Mouse (Mus musculus) forebrain, embryonic 10.5 days (tissue): ENCODE measurements around the gene Foxl1. TPM values are rescaled to one million over a fixed set of nuclear protein-coding genes. Genes with fewer than 3 reads are reported as not detected.
"Not testable (repeated sequence)": the region's sequence is repeated elsewhere in the genome, so short reads cannot be mapped to it uniquely, and the experiment has no call there.

Experiments
- DNase-seq: peaks from one replicate; pipeline ENCODE4 v3.0.0-alpha.2; 2017; ENCODE audit warnings: low spot score; ENCODE audit errors: extremely low spot score
- H3K27ac ChIP-seq: fragments of 300-500 bp; sonication (generic); 2 replicates; pipeline ENCODE4 v1.5.1; 2016; ENCODE audit warnings: mild to moderate bottlenecking
- H3K27me3 ChIP-seq: fragments of 300-500 bp; sonication (generic); 2 replicates; pipeline ENCODE4 v1.6.1; 2016; ENCODE audit warnings: mild to moderate bottlenecking; ENCODE audit not compliant: poor library complexity, severe bottlenecking
- H3K36me3 ChIP-seq: fragments of 300-500 bp; sonication (generic); replicated peaks from 2 replicates; pipeline ENCODE4 v1.6.1; 2016; ENCODE audit warnings: mild to moderate bottlenecking, moderate library complexity
- H3K4me1 ChIP-seq: fragments of 300-500 bp; sonication (generic); 2 replicates; pipeline ENCODE4 v1.6.1; 2016
- H3K4me3 ChIP-seq: fragments of 300-500 bp; sonication (generic); 2 replicates; pipeline ENCODE4 v1.5.1; 2016; ENCODE audit warnings: mild to moderate bottlenecking, moderate library complexity
- H3K9me3 ChIP-seq: fragments of 300-500 bp; sonication (generic); 2 replicates; pipeline ENCODE4 v1.6.1; 2016; ENCODE audit warnings: mild to moderate bottlenecking, moderate library complexity
- WGBS: fragments of 180-500 bp; shearing (Covaris S2); methylation state at CpG from one replicate; pipeline ENCODE4 v1.1.7; 2016; 5-methylcytosine and 5-hydroxymethylcytosine counted together
- polyA plus RNA-seq: library from polyadenylated mRNA; unstranded; fragments of >200 nt; fragmentation: Nextera tagmentation; extraction: Ambion mirVana; gene quantifications from 2 replicates; pipeline ENCODE4 v1.2.1, GENCODE M21; 2016

Gene Foxl1
- polyA plus RNA-seq, 1 experiment from 2014 or later = 0.76 TPM

DNA sequence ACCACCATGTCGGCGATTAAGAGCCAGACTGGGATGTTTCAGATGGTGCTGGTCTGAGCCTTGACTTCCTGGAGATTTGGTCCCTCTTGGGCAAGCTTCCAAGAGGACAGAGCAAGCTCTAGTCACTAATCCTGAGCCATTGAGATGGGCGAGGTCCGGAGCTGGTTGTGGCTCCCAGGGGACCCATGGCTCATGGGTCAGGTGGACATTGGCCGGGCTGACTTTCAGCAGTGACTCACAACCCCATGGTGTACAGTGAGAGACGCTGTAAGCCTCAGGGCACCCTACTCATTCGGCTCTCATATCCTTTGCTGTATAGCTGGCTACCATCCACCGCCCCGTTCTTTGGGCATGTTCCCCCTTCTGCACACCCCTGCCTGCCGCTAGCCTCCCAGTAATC lies 6.4 kb downstream of the Foxl1 start:
- peaks cover 2% of the 10 kb centered on the region for H3K4me1 ChIP-seq
- no peaks in the 10 kb centered on the region for H3K36me3 ChIP-seq
- no peak overlapping the region for H3K4me3 ChIP-seq
- H3K27ac ChIP-seq = no peak overlapping the region
- peaks cover 65% of the 10 kb centered on the region for H3K27me3 ChIP-seq
- 90% methylated on average over 10 of the region's 10 CpGs for WGBS
- DNase-seq = no peak
- peaks cover 14% of the 10 kb centered on the region for H3K9me3 ChIP-seq

DNA sequence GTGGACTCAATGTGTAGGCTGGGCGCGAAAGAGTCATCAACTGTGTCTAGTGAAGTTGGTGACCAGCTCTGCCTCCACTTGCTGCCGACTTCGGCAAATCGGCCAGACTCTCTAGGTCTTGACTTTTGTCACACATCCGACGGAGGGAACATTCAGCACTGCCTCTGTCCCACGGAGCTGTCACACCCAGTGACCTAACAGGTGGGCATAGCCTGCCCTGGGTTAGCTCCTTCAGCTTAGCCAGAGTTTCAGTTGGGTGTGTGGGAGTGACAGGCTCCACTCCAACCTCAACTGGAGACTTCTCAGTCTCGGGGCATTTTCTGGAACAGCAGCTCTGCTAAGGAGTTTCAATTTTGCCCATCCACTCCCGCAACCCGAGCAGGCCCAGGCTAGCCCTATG lies 6.8 kb downstream of the Foxl1 start:
- peaks cover 61% of the 10 kb centered on the region for H3K27me3 ChIP-seq
- no peak overlapping the region for H3K27ac ChIP-seq
- no peaks in the 10 kb centered on the region for H3K4me1 ChIP-seq
- no peak for DNase-seq
- no peak overlapping the region for H3K4me3 ChIP-seq
- H3K36me3 ChIP-seq = no peaks in the 10 kb centered on the region
- WGBS = 90% methylated on average over 11 of the region's 11 CpGs
- peaks cover 14% of the 10 kb centered on the region for H3K9me3 ChIP-seq

DNA sequence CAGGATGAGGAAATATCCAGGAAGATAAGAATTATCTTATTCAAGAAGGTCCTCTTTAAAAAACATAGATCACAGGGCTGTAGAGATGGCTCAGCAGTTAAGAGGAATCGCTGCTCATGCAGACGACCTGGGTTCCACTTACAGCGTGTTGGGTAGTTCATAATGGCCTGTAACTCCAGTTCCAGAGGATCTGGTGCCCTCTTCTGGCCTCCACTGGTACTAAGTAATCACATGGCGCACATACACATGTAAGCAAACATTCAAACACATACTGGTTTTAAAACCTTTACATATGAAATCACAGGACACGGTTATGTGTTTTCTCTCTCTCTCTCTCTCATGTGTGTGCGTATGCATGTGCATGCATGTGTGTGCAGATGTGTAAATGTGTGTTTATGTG lies 9.1 kb downstream of the Foxl1 start:
- DNase-seq = no peak
- WGBS = 92% methylated on average over 6 of the region's 6 CpGs
- peaks cover 14% of the 10 kb centered on the region for H3K9me3 ChIP-seq
- no peak overlapping the region for H3K27ac ChIP-seq
- peaks cover 42% of the 10 kb centered on the region for H3K27me3 ChIP-seq
- no peak overlapping the region for H3K4me3 ChIP-seq
- H3K36me3 ChIP-seq = no peaks in the 10 kb centered on the region
- no peaks in the 10 kb centered on the region for H3K4me1 ChIP-seq

DNA sequence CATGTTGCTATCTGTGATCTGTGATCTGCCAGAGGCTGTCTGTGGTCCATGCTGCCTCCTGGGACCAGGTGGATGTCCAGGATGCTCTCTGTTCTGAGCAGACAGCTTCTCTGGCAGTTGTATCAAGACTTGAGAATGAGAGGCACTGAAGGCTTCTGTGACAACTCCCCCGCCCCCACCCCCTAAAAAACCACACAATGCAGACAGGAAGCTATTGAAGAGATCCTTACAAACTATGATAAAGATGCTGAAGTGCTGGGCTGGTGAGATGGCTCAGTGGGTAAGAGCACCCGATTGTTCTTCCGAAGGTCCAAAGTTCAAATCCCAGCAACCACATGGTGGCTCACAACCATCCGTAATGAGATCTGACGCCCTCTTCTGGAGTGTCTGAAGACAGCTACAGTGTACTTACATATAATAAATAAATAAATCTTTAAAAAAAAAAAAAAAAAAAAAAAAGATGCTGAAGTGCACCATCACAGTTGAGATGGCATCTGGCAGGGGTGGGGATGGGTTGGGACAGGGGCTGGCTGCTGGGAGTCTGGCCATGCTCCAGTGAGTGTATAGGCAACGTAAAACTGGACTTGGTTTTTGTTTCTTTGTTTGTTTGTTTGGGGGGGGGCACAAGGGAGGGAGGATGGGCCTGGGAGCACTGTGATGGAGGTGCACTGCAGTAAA lies 17.9 kb downstream of the Foxl1 start:
- H3K9me3 ChIP-seq, DNase-seq, H3K4me3 ChIP-seq, H3K27ac ChIP-seq, H3K36me3 ChIP-seq: not testable (repeated sequence)
- Histone ChIP-seq H3K27me3 (peaks cover 44% of the 10 kb centered on the region), H3K4me1 (peaks cover 16% of the 10 kb centered on the region; the same call in 1 of the 2 replicates)
- WGBS = 82% methylated on average over 5 of the region's 6 CpGs

DNA sequence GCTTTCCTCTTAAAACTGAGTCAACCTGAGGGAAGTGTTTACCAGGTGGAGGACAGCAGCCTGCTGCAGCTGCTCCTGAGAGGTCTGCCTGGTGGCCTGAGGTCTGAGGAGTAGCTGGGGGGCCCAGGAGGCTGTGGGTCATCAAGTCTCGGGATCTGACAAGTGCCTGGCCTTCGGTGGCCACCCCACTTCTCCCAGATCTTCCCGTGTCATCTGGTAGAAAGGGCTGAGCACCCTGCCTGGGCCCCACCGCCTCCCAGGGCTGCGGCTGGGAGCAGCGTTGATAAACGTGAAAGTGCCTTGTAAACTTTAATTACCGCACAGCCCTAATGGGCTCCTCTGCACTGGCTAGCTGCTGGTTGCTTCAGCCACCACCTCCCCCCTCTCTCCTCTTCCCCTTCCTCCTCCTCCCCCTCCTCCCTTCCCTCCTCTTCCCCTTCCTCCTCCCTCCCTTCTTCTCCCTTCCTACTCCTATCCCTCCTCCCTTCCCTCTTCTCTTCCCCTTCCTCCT lies 20.9 kb downstream of the Foxl1 start:
- no peak for DNase-seq
- Histone ChIP-seq H3K4me3 (no peak overlapping the region), H3K9me3 (no peaks in the 10 kb centered on the region), H3K4me1 (peaks cover 10% of the 10 kb centered on the region; the same call in 1 of the 2 replicates), H3K27ac (no peak overlapping the region), H3K36me3 (no peaks in the 10 kb centered on the region), H3K27me3 (peaks cover 23% of the 10 kb centered on the region)
- WGBS = 46% methylated on average over 8 of the region's 8 CpGs

DNA sequence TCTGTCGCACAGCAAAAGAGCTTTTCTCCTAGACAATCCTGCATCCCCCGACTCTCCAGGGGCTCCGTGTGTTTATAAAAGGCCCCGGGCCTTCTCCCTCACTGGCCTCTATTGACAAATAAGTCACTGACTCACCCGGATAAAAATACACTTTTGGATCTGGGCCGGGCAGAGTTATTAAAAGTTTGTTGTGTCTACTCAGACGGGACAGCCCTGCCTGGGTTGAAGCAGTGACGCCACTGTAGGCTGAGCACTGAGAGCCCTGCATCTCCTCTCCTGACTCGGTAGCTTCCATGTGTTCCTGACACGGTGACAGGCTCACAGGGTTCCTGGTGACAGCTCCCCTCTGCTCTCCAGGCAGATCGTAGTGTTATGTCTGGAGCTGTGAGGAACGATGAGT lies 24.7 kb downstream of the Foxl1 start:
- H3K9me3 ChIP-seq = no peaks in the 10 kb centered on the region
- 78% methylated on average over 12 of the region's 12 CpGs for WGBS
- H3K36me3 ChIP-seq = no peaks in the 10 kb centered on the region
- H3K4me1 ChIP-seq = peaks cover 10% of the 10 kb centered on the region; the same call in 1 of the 2 replicates
- H3K4me3 ChIP-seq = no peak overlapping the region
- H3K27ac ChIP-seq = no peak overlapping the region
- no peak for DNase-seq
- H3K27me3 ChIP-seq = peaks cover 31% of the 10 kb centered on the region

DNA sequence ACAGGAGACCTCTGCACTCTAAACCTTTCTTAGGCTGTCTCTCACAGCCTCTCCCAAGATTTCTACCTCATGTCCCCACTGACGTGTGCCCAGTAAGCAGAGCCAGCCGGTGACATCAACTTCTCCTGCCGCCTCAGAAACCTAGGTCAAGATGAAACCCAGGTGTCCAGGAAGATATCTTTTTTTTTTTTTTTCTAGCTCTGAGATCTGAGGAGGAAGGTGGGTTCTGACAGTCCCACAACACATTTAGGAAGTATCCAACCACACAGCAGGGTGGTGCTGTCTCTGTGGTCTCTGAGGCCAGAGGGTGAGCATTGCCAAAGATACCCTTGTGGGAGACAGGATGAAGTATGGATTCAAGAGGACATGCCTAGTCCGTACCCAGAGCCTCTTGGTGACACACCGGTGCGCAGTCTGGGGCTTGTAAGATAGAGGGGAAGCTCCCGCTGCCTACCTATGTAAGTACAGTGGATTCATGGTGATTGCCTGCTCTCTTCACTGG lies 29.3 kb downstream of the Foxl1 start:
- peaks cover 22% of the 10 kb centered on the region; the same call in 1 of the 2 replicates for H3K27me3 ChIP-seq

DNA sequence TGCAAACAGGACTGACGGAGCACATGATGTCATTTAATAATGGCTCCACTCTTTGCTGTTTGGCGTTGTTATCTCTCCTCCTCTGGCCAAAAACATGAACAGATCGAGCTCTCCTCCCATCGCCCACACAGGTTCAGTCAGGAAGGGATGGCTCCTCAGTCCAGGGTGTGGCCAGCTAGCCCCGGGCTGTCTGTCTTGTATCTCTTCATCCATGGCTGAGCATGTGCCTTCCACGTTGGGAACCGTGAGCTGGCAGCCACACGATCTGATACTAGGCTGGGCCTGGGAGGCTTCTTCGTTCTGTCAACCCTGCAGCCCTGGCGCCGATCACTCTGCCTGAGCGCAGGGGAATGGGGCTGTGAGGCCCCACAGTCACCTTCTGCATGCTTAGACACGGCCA lies 31.1 kb downstream of the Foxl1 start:
- 88% methylated on average over 13 of the region's 13 CpGs for WGBS

More for the DNA sequence above, 29.3 kb downstream of the Foxl1 start:
- no peak for DNase-seq
- Histone ChIP-seq H3K36me3 (no peaks in the 10 kb centered on the region), H3K4me3 (no peak overlapping the region), H3K9me3 (no peaks in the 10 kb centered on the region), H3K27ac (no peak overlapping the region), H3K4me1 (0 out of 2 replicates have a peak, but pooled peaks cover 4% of the 10 kb centered on the region)
- 87% methylated on average over 7 of the region's 7 CpGs for WGBS

DNA sequence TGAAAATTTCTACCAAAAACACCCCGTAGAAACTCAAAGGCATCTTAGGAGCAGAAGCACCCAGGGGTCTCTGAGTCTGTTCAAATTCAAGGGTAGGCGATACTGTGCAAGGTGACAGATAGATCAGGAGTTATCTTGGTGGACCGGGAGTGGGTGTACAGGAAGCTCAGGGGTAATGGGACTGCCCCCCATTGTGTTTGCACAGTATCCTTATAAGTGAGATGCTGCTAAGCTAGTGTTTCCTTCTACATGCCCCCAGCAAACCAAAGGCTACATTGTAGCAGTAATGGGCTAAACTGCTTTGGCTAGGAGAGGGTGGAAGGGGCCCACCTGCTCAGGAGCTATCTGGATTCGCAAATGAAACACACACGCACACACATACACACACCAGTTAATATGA lies 33.7 kb downstream of the Foxl1 start:
- peaks cover 16% of the 10 kb centered on the region for H3K4me1 ChIP-seq

More for the DNA sequence above, 31.1 kb downstream of the Foxl1 start:
- no peak overlapping the region for H3K4me3 ChIP-seq
- H3K9me3 ChIP-seq = no peaks in the 10 kb centered on the region
- H3K27me3 ChIP-seq = peaks cover 22% of the 10 kb centered on the region; the same call in 1 of the 2 replicates
- 0 out of 2 replicates have a peak, but pooled peaks cover 9% of the 10 kb centered on the region for H3K4me1 ChIP-seq
- no peak overlapping the region for H3K27ac ChIP-seq
- no peak for DNase-seq
- no peaks in the 10 kb centered on the region for H3K36me3 ChIP-seq

DNA sequence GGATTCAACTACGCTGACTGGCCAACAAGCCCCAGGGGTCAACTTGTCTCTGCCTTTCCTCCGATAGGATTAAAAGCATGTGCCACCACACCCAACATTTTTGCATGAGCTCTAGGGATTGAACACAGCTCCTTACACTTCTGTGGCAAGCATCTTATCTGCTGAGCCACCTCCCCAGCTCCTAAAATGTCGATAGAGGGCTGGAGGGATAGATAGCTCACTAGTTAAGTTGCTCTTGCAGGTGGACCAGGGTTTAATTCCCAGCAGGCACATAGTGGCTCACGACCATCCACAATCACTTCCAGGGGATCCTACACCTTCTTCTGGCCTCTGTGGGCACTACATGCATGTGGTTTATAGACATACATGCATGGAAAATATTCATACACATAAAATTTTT lies 34.7 kb downstream of the Foxl1 start:
- Histone ChIP-seq H3K27ac (no peak overlapping the region), H3K27me3 (peaks cover 26% of the 10 kb centered on the region; the same call in 1 of the 2 replicates), H3K36me3 (no peaks in the 10 kb centered on the region), H3K4me1 (peaks cover 23% of the 10 kb centered on the region), H3K4me3 (no peak overlapping the region), H3K9me3 (no peaks in the 10 kb centered on the region)
- 83% methylated on average over 4 of the region's 4 CpGs for WGBS
- no peak for DNase-seq

More for the DNA sequence above, 33.7 kb downstream of the Foxl1 start:
- Histone ChIP-seq H3K27ac (no peak overlapping the region), H3K36me3 (no peaks in the 10 kb centered on the region), H3K27me3 (peaks cover 26% of the 10 kb centered on the region; the same call in 1 of the 2 replicates), H3K9me3 (no peaks in the 10 kb centered on the region), H3K4me3 (no peak overlapping the region)
- WGBS = 89% methylated on average over 5 of the region's 5 CpGs
- DNase-seq = no peak

DNA sequence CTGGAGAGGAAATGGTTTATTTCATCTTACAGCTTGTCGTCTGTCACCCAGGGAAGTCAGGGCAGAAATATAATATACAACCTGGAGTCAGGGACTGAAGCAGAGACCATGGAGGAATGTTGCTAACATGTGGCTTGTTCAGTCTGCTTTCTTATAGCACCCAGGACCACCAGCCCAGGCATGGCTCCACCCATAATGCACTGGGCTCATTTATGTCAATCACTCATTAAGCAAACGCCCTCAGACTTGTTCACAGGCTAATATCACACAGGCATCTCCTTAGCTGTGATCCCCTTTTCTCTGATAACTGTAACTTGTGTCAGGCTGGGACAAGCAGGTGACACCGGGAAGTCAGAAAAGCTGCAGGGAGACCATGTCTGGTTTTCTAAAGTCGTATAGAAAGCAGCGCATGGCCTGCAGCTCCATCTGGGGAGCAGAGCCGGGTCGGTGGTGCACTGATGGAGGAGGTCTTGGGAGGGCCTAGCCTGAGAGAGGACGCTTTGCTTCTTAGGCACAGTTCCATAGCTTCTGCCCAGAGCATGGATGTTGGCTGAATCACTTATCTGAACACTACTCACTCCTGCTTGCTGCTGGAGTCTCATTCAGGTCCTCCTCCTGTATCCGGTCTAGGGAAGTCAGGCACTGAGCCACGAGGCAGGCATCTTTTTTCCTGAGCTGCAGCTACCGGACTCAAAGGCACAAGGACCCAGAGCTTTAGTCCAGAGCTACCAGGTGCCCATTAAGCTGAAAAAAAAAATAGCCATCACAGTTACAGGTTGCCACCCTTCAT lies 35.4 kb downstream of the Foxl1 start:
- no peaks in the 10 kb centered on the region for H3K36me3 ChIP-seq
- peaks cover 29% of the 10 kb centered on the region for H3K4me1 ChIP-seq
- whole genome bisulfite sequencing = 79% methylated on average over 11 of the region's 11 CpGs
- no peaks in the 10 kb centered on the region for H3K9me3 ChIP-seq
- H3K27me3 ChIP-seq = peaks cover 26% of the 10 kb centered on the region; the same call in 1 of the 2 replicates
- no peak for DNase-seq
- H3K4me3 ChIP-seq = no peak overlapping the region
- no peak overlapping the region for H3K27ac ChIP-seq

DNA sequence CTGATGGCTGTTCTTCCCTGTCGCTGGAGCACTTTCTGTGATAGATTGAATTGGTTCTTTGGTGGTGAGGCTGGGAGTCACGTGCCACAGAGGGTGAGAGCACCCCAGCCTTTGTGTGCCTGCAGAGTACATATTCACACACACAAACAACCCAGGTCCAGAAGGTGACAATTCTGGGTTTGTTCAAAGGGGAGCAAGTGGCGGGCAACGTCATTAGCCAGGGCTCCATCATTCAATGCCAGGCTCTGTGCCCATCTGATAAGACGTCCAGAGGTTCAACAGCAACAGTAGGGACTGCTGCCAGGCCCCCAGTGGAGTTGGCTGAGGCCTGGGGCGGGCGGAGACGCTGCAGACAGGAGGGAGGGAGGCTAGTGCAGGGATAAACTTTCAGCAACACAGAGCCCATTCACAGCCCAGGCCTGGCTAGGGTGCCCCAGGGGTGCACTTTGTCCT lies 36.3 kb downstream of the Foxl1 start:
- no peak overlapping the region for H3K4me3 ChIP-seq
- peaks cover 33% of the 10 kb centered on the region for H3K4me1 ChIP-seq
- H3K27me3 ChIP-seq = peaks cover 21% of the 10 kb centered on the region; the same call in 1 of the 2 replicates
- H3K27ac ChIP-seq = no peak overlapping the region
- WGBS = 67% methylated on average over 8 of the region's 8 CpGs
- no peaks in the 10 kb centered on the region for H3K9me3 ChIP-seq
- no peak for DNase-seq
- no peaks in the 10 kb centered on the region for H3K36me3 ChIP-seq
